Mouse (Mus musculus): ENCODE data around the gene E130218I03Rik. TPM values are rescaled to one million over a fixed set of nuclear protein-coding genes. Genes with fewer than 3 reads are reported as not detected.

The E130218I03Rik gene
- total RNA-seq (2015; ENCODE audit: low replicate concordance) (not detected in 2 replicates), total RNA-seq (2017; ENCODE audit: low replicate concordance) (not detected in 2 replicates)

GRCm38 (mm10) chr4:134243516-134244250 lies at the start of gene E130218I03Rik:
Gene E130218I03Rik (plus strand): TSS chr4:134243662.
- no peak for ATAC-seq (replicated peaks; ENCODE audit: low FRiP score, poor library complexity, severe bottlenecking)

GRCm38 (mm10) chr4:134199371-134199770 lies 44.1 kb upstream of the E130218I03Rik start:
- ATAC-seq (replicated peaks; ENCODE audit: low FRiP score, poor library complexity, severe bottlenecking): no peak

- ATAC-seq (replicated peaks; ENCODE audit: low FRiP score, poor library complexity, severe bottlenecking): no peak
Measured at GRCm38 (mm10) chr4:134202904-134203303, 40.6 kb upstream of the E130218I03Rik start, which contains the start of gene Gm7534. Gene Gm7534 (minus strand): TSS chr4:134203004.

- no peak for ATAC-seq (replicated peaks; ENCODE audit: low FRiP score, poor library complexity, severe bottlenecking)
Measured at GRCm38 (mm10) chr4:134203340-134203896, 40.0 kb upstream of the E130218I03Rik start.

- no peak for ATAC-seq (replicated peaks; ENCODE audit: low FRiP score, poor library complexity, severe bottlenecking)
Measured at GRCm38 (mm10) chr4:134206488-134207053, 36.9 kb upstream of the E130218I03Rik start.

- no peak for ATAC-seq (replicated peaks; ENCODE audit: low FRiP score, poor library complexity, severe bottlenecking)
Measured at GRCm38 (mm10) chr4:134222793-134223600, 20.5 kb upstream of the E130218I03Rik start.

GRCm38 (mm10) chr4:134227194-134227593 lies 16.3 kb upstream of the E130218I03Rik start, which contains the start of gene Catsper4:
Gene Catsper4 (minus strand): TSS chr4:134227383.
- no peak for ATAC-seq (replicated peaks; ENCODE audit: low FRiP score, poor library complexity, severe bottlenecking)

GRCm38 (mm10) chr4:134230431-134230830 lies 13.0 kb upstream of the E130218I03Rik start:
- no peak for ATAC-seq (replicated peaks; ENCODE audit: low FRiP score, poor library complexity, severe bottlenecking)

GRCm38 (mm10) chr4:134234876-134235275 lies 8.6 kb upstream of the E130218I03Rik start:
- ATAC-seq (replicated peaks; ENCODE audit: low FRiP score, poor library complexity, severe bottlenecking): no peak

- ATAC-seq (replicated peaks; ENCODE audit: low FRiP score, poor library complexity, severe bottlenecking): no peak
Measured at GRCm38 (mm10) chr4:134237582-134238278, 5.7 kb upstream of the E130218I03Rik start.

GRCm38 (mm10) chr4:134238279-134238651 lies 5.2 kb upstream of the E130218I03Rik start, which contains the start of gene Cnksr1:
Gene Cnksr1 (minus strand): TSS chr4:134238399.
- ATAC-seq (replicated peaks; ENCODE audit: low FRiP score, poor library complexity, severe bottlenecking): 0 out of 2 replicates have a peak, but pooled peaks have one; percentile 16

- no peak for ATAC-seq (replicated peaks; ENCODE audit: low FRiP score, poor library complexity, severe bottlenecking)
Measured at GRCm38 (mm10) chr4:134238686-134239085, 4.8 kb upstream of the E130218I03Rik start.

GRCm38 (mm10) chr4:134245148-134245843 lies 1.8 kb downstream of the E130218I03Rik start, which contains the start of gene Zfp593:
Gene Zfp593 (minus strand): TSS chr4:134245592.
- peak; percentile 81 for ATAC-seq (replicated peaks; ENCODE audit: low FRiP score, poor library complexity, severe bottlenecking)

GRCm38 (mm10) chr4:134246256-134246655 lies 2.8 kb downstream of the E130218I03Rik start:
- ATAC-seq (replicated peaks; ENCODE audit: low FRiP score, poor library complexity, severe bottlenecking): no peak

- no peak for ATAC-seq (replicated peaks; ENCODE audit: low FRiP score, poor library complexity, severe bottlenecking)
Measured at GRCm38 (mm10) chr4:134246719-134247258, 3.3 kb downstream of the E130218I03Rik start, which contains the start of gene Gm30191. Gene Gm30191 (plus strand): TSS chr4:134246935.

- ATAC-seq (replicated peaks; ENCODE audit: low FRiP score, poor library complexity, severe bottlenecking): peak; percentile 31; the same call in 1 of the 2 replicates
Measured at GRCm38 (mm10) chr4:134249651-134250050, 6.2 kb downstream of the E130218I03Rik start.

GRCm38 (mm10) chr4:134250116-134250929 lies 6.9 kb downstream of the E130218I03Rik start:
- ATAC-seq (replicated peaks; ENCODE audit: low FRiP score, poor library complexity, severe bottlenecking): no peak

- ATAC-seq (replicated peaks; ENCODE audit: low FRiP score, poor library complexity, severe bottlenecking): no peak
Measured at GRCm38 (mm10) chr4:134250930-134251240, 7.4 kb downstream of the E130218I03Rik start.

All from erythroid progenitor cell, adult 5-6 weeks (primary cell).